Mouse (Mus musculus): Measurements from ENCODE around the gene Cox7a2.

The Cox7a2 gene

GRCm38 (mm10) chr9:79759385-79760005 is at the start of gene Cox7a2:
Gene Cox7a2 (minus strand): TSS chr9:79759878.
- peak; percentile 96 for DNase-seq (ENCODE audit: low spot score)

GRCm38 (mm10) chr9:79809411-79809810 is 49.7 kb upstream of the Cox7a2 start:
- no peak for DNase-seq (ENCODE audit: low spot score)

- DNase-seq (ENCODE audit: low spot score), result no peak
These were observed 47.5 kb upstream of the Cox7a2 start for GRCm38 (mm10) chr9:79807178-79807577.

- DNase-seq (ENCODE audit: low spot score), result peak; percentile 67
These were observed 46.8 kb upstream of the Cox7a2 start for GRCm38 (mm10) chr9:79806317-79807075.

- DNase-seq (ENCODE audit: low spot score), result no peak
These were observed 45.7 kb upstream of the Cox7a2 start for GRCm38 (mm10) chr9:79805426-79805825.

- DNase-seq (ENCODE audit: low spot score), result peak; percentile 40
These were observed 36.9 kb upstream of the Cox7a2 start for GRCm38 (mm10) chr9:79796461-79797135.

GRCm38 (mm10) chr9:79795076-79795475 is 35.4 kb upstream of the Cox7a2 start:
- no peak for DNase-seq (ENCODE audit: low spot score)

GRCm38 (mm10) chr9:79792841-79793835 is 33.5 kb upstream of the Cox7a2 start, which contains the start of gene Tmem30a:
Gene Tmem30a (minus strand): TSS chr9:79793507.
- peak; percentile 94 for DNase-seq (ENCODE audit: low spot score)

- no peak for DNase-seq (ENCODE audit: low spot score)
These were observed 26.1 kb upstream of the Cox7a2 start for GRCm38 (mm10) chr9:79785794-79786085.

GRCm38 (mm10) chr9:79784934-79785793 is 25.5 kb upstream of the Cox7a2 start:
- no peak for DNase-seq (ENCODE audit: low spot score)

- no peak for DNase-seq (ENCODE audit: low spot score)
These were observed 24.8 kb upstream of the Cox7a2 start for GRCm38 (mm10) chr9:79784439-79784838.

GRCm38 (mm10) chr9:79779354-79779753 is 19.7 kb upstream of the Cox7a2 start:
- DNase-seq (ENCODE audit: low spot score), result no peak

- DNase-seq (ENCODE audit: low spot score), result no peak
These were observed 7.4 kb upstream of the Cox7a2 start for GRCm38 (mm10) chr9:79766991-79767545.

GRCm38 (mm10) chr9:79765329-79765728 is 5.7 kb upstream of the Cox7a2 start:
- DNase-seq (ENCODE audit: low spot score), result peak; percentile 62

GRCm38 (mm10) chr9:79762519-79762918 is 2.8 kb upstream of the Cox7a2 start:
- DNase-seq (ENCODE audit: low spot score), result peak; percentile 73

GRCm38 (mm10) chr9:79760076-79760475 is 398 bp upstream of the Cox7a2 start:
- no peak for DNase-seq (ENCODE audit: low spot score)

GRCm38 (mm10) chr9:79755311-79755710 is 4.4 kb downstream of the Cox7a2 start:
- no peak for DNase-seq (ENCODE audit: low spot score)

- DNase-seq (ENCODE audit: low spot score), result no peak
These were observed 7.8 kb downstream of the Cox7a2 start for GRCm38 (mm10) chr9:79751846-79752245.

- no peak for DNase-seq (ENCODE audit: low spot score)
These were observed 9.0 kb downstream of the Cox7a2 start for GRCm38 (mm10) chr9:79750709-79751108.

GRCm38 (mm10) chr9:79745036-79745435 is 14.6 kb downstream of the Cox7a2 start:
- no peak for DNase-seq (ENCODE audit: low spot score)

- no peak for DNase-seq (ENCODE audit: low spot score)
These were observed 24.1 kb downstream of the Cox7a2 start for GRCm38 (mm10) chr9:79735608-79736007.

Data from lung, postnatal 25 days (tissue).